Mouse (Mus musculus): ENCODE measurements around the gene Ackr3. TPM values are rescaled to one million over a fixed set of nuclear protein-coding genes. Genes with fewer than 3 reads are reported as not detected.

Ackr3 gene
- polyA plus RNA-seq, 1 experiment, result 30.3 TPM

GRCm38 (mm10) chr1:90222427-90222901 lies 18.7 kb downstream of the Ackr3 start:
- DNase-seq (ENCODE audit: low read depth, low spot score), result no peak
- 92% methylated on average over 17 of the region's 17 CpGs for WGBS

GRCm38 (mm10) chr1:90223006-90223405 lies 19.2 kb downstream of the Ackr3 start:
- DNase-seq (ENCODE audit: low read depth, low spot score), result no peak

GRCm38 (mm10) chr1:90225603-90226254 lies 21.9 kb downstream of the Ackr3 start:
- WGBS, result 48% methylated on average over 9 of the region's 9 CpGs
- no peak for DNase-seq (ENCODE audit: low read depth, low spot score)

More at GRCm38 (mm10) chr1:90223006-90223405, 19.2 kb downstream of the Ackr3 start:
- 40% methylated on average over 2 of the region's 2 CpGs for WGBS

- WGBS, result 51% methylated on average over 12 of the region's 12 CpGs
- DNase-seq (ENCODE audit: low read depth, low spot score), result no peak
Measured at GRCm38 (mm10) chr1:90227684-90228322, 24.0 kb downstream of the Ackr3 start.

- DNase-seq (ENCODE audit: low read depth, low spot score), result no peak
- WGBS, result 73% methylated on average over 9 of the region's 9 CpGs
Measured at GRCm38 (mm10) chr1:90228323-90228697, 24.5 kb downstream of the Ackr3 start.

GRCm38 (mm10) chr1:90230611-90231010 lies 26.8 kb downstream of the Ackr3 start:
- 70% methylated on average over 4 of the region's 4 CpGs for WGBS
- no peak for DNase-seq (ENCODE audit: low read depth, low spot score)

GRCm38 (mm10) chr1:90231591-90232490 lies 28.1 kb downstream of the Ackr3 start:
- no peak for DNase-seq (ENCODE audit: low read depth, low spot score)
- 76% methylated on average over 22 of the region's 22 CpGs for WGBS

GRCm38 (mm10) chr1:90232491-90232885 lies 28.7 kb downstream of the Ackr3 start:
- no peak for DNase-seq (ENCODE audit: low read depth, low spot score)

- DNase-seq (ENCODE audit: low read depth, low spot score), result no peak
- 63% methylated on average over 11 of the region's 11 CpGs for WGBS
Measured at GRCm38 (mm10) chr1:90234620-90235054, 30.9 kb downstream of the Ackr3 start.

GRCm38 (mm10) chr1:90236640-90237039 lies 32.9 kb downstream of the Ackr3 start:
- no peak for DNase-seq (ENCODE audit: low read depth, low spot score)
- 88% methylated on average over 2 of the region's 2 CpGs for WGBS

GRCm38 (mm10) chr1:90238095-90238888 lies 34.5 kb downstream of the Ackr3 start:
- 65% methylated on average over 9 of the region's 9 CpGs for WGBS
- no peak for DNase-seq (ENCODE audit: low read depth, low spot score)

- 86% methylated on average over 16 of the region's 16 CpGs for WGBS
- no peak for DNase-seq (ENCODE audit: low read depth, low spot score)
Measured at GRCm38 (mm10) chr1:90239336-90240225, 35.8 kb downstream of the Ackr3 start.

- DNase-seq (ENCODE audit: low read depth, low spot score), result no peak
- 71% methylated on average over 4 of the region's 4 CpGs for WGBS
Measured at GRCm38 (mm10) chr1:90240287-90240686, 36.5 kb downstream of the Ackr3 start.

GRCm38 (mm10) chr1:90242444-90242989 lies 38.7 kb downstream of the Ackr3 start:
- WGBS, result 92% methylated on average over 8 of the region's 8 CpGs

GRCm38 (mm10) chr1:90244537-90244936 lies 40.8 kb downstream of the Ackr3 start:
- no peak for DNase-seq (ENCODE audit: low read depth, low spot score)
- 94% methylated on average over 1 of the region's 1 CpGs for WGBS

More at GRCm38 (mm10) chr1:90242444-90242989, 38.7 kb downstream of the Ackr3 start:
- no peak for DNase-seq (ENCODE audit: low read depth, low spot score)

- WGBS, result 84% methylated on average over 7 of the region's 7 CpGs
- DNase-seq (ENCODE audit: low read depth, low spot score), result no peak
Measured at GRCm38 (mm10) chr1:90245533-90245932, 41.8 kb downstream of the Ackr3 start.

GRCm38 (mm10) chr1:90246035-90246434 lies 42.3 kb downstream of the Ackr3 start:
- no peak for DNase-seq (ENCODE audit: low read depth, low spot score)
- WGBS, result 83% methylated on average over 8 of the region's 8 CpGs

GRCm38 (mm10) chr1:90246800-90247199 lies 43.0 kb downstream of the Ackr3 start:
- 83% methylated on average over 1 of the region's 1 CpGs for WGBS
- no peak for DNase-seq (ENCODE audit: low read depth, low spot score)
